Mouse (Mus musculus) hindbrain, embryonic 15.5 days (tissue): ENCODE results near the gene Atl3. TPM values are rescaled to one million over a fixed set of nuclear protein-coding genes. Genes with fewer than 3 reads are reported as not detected.

Experiments
- polyA plus RNA-seq: library from polyadenylated mRNA; unstranded; fragments of >200 nt; fragmentation: Nextera tagmentation; extraction: Ambion mirVana; gene quantifications from 2 replicates; pipeline ENCODE4 v1.2.1, GENCODE M21; 2015

Atl3 gene
- polyA plus RNA-seq, 1 experiment from 2014 or later, result 6.6 TPM

Other genes with a start within 250 kb of the Atl3 start
- gene Rcor2, start 226.7 kb upstream of the Atl3 start, polyA plus RNA-seq, result 24.0 and 32.1 TPM in 2 replicates
- gene Mark2, start 152.2 kb upstream of the Atl3 start, polyA plus RNA-seq, result 49.5 and 52.5 TPM in 2 replicates
- 28.9 and 32.2 TPM in 2 replicates for gene Spindoc, start 111.0 kb upstream of the Atl3 start, polyA plus RNA-seq
- 15.3 and 17.2 TPM in 2 replicates for gene 2700081O15Rik, start 76.4 kb upstream of the Atl3 start, polyA plus RNA-seq
- 643 and 672 TPM in 2 replicates for gene Rtn3, start 10.8 kb upstream of the Atl3 start, polyA plus RNA-seq
- 4.8 and 5.7 TPM in 2 replicates for gene Pla2g16, start 63.4 kb downstream of the Atl3 start, polyA plus RNA-seq
- gene Lgals12, start 113.2 kb downstream of the Atl3 start, polyA plus RNA-seq, result 0.18 and 0.53 TPM in 2 replicates
- gene Hrasls5, start 118.5 kb downstream of the Atl3 start, polyA plus RNA-seq, result 0.26 TPM in 1 of 2 replicates, not detected in the other
- 0.26 and 0.56 TPM in 2 replicates for gene Slc22a19, start 217.3 kb downstream of the Atl3 start, polyA plus RNA-seq